22 mouse cellular contexts compared by ENCODE assay signal in the genomic region with DNA sequence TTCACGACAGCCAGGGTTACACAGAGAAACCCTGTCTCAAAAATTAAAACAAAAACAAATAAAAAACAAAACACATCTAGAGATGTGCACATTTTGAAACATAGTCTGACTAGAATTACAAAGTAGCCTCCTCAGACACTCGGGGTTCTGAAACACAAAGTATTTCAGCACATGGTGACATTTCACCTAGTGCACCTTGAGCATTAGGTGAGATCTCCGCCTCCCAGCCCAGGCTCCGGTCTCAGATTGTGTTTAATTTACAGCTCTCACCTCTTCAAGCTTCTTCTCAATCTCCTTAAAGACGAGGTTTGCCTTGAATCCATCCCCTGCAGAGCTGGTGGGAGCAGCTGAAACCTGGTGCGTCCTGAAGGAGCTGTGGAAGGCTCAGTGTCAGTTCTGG. TPM values are rescaled to one million over a fixed set of nuclear protein-coding genes. Genes with fewer than 3 reads are reported as not detected.
DNase-seq lines count a peak whose midpoint lies in the region; ATAC-seq and TF ChIP-seq lines count a peak whose summit lies in the region.
"Had no signal": no experiment of that assay in that cellular context is flagged by ENCODE, and none has a peak within 500 bp of the region (broad histone marks: within the 10 kb centered on the region; RNA-seq: fewer than 3 reads in every experiment).

No protein-coding gene starts in this region.

- no peak overlapping the region for H3K4me2 ChIP-seq in kidney, embryonic 15.5 days
- 0 out of 2 replicates have a peak overlapping the region, but pooled peaks have one; percentile 31 for H3K4me2 ChIP-seq in liver, postnatal 0 days (ENCODE audit: low read depth, low read length)
- H3K4me2 ChIP-seq: embryonic facial prominence, embryonic 15.5 days; heart, embryonic 12.5 days had no signal

- TF ChIP-seq POLR2A in kidney, adult 2 months (IDR thresholded peaks at IDR 0.05; ENCODE audit: low read depth, low read length) = no peak

- peak; percentile 62 for DNase-seq in kidney, adult 2 months
- no peak for DNase-seq in kidney, postnatal 4 days
- DNase-seq in kidney, postnatal 25 days = peak; percentile 34 to 62
- DNase-seq in kidney, postnatal 36 days = peak; percentile 48 to 64
- no peak for DNase-seq in liver, postnatal 0 days
- DNase-seq in lung, postnatal 25 days (ENCODE audit: low spot score) = no peak
- no peak for DNase-seq in layer of hippocampus, adult 9-11 months
- DNase-seq: adrenal gland, adult 2 months; adrenal gland, postnatal 25 days; cerebellum, adult 8-10 months; cerebellum, postnatal 14 days; embryo, embryonic 11 days; gastrocnemius, adult 2 months; gastrocnemius, postnatal 25 days had no signal

- H3K4me1 ChIP-seq in kidney, adult 2 months (ENCODE audit: control insufficient read depth, insufficient read depth, low read length) = peaks cover 29% of the 10 kb centered on the region; the same call in 1 of the 2 replicates
- H3K4me1 ChIP-seq in kidney, embryonic 15.5 days = no peaks in the 10 kb centered on the region
- H3K4me1 ChIP-seq in liver, postnatal 0 days (ENCODE audit: insufficient read depth) = peaks cover 11% of the 10 kb centered on the region
- H3K4me1 ChIP-seq: embryonic facial prominence, embryonic 15.5 days had no signal

- WGBS in kidney, adult 2 months = 56% methylated on average over 6 of the region's 6 CpGs
- 79% methylated on average over 6 of the region's 6 CpGs for WGBS in kidney, embryonic 15.5 days
- 69% methylated on average over 6 of the region's 6 CpGs for WGBS in liver, postnatal 0 days (ENCODE audit: insufficient replicate concordance)

- H3K27ac ChIP-seq in kidney, adult 2 months (ENCODE audit: insufficient read depth, low read depth, low read length) = peak overlapping the region; percentile 93
- H3K27ac ChIP-seq in kidney, embryonic 15.5 days = no peak overlapping the region
- H3K27ac ChIP-seq in liver, postnatal 0 days (ENCODE audit: low read depth) = peak overlapping the region; percentile 91
- H3K27ac ChIP-seq: embryonic facial prominence, embryonic 15.5 days; forebrain, embryonic 10.5 days; gastrocnemius, adult 2 months; hindbrain, embryonic 10.5 days had no signal

- no peaks in the 10 kb centered on the region for H3K9me3 ChIP-seq in kidney, embryonic 15.5 days (replicated peaks)
- H3K9me3 ChIP-seq in liver, postnatal 0 days (ENCODE audit: low read length) = no peaks in the 10 kb centered on the region
- H3K9me3 ChIP-seq: embryonic facial prominence, embryonic 15.5 days had no signal

- TF ChIP-seq EP300 in liver, postnatal 0 days (IDR thresholded peaks at IDR 0.05; ENCODE audit: low read depth) = no peak; the same call in 1 of the 2 replicates

- no peak overlapping the region for H3K4me3 ChIP-seq in kidney, adult 2 months (ENCODE audit: insufficient read depth, low read depth, low read length)
- H3K4me3 ChIP-seq in kidney, embryonic 15.5 days (replicated peaks) = no peak overlapping the region
- H3K4me3 ChIP-seq in liver, postnatal 0 days (ENCODE audit: low read depth, low read length) = no peak overlapping the region
- H3K4me3 ChIP-seq: embryonic facial prominence, embryonic 15.5 days; erythroblast, embryonic 14.5 days; forebrain, embryonic 10.5 days; gastrocnemius, adult 2 months; heart, embryonic 12.5 days; hindbrain, embryonic 10.5 days had no signal

- ATAC-seq in kidney, embryonic 15.5 days (replicated peaks; ENCODE audit: low FRiP score) = no peak
- 0 out of 2 replicates have a peak, but pooled peaks have one; percentile 12 for ATAC-seq in liver, postnatal 0 days
- ATAC-seq: activated CD4-positive, CD25-positive, alpha-beta regulatory T cell, adult 4 months; forebrain, embryonic 14.5 days had no signal

- peaks cover 22% of the 10 kb centered on the region for H3K36me3 ChIP-seq in kidney, adult 2 months (ENCODE audit: control insufficient read depth, insufficient read depth, low read length)
- H3K36me3 ChIP-seq in kidney, embryonic 15.5 days = peaks cover 75% of the 10 kb centered on the region
- peaks cover 45% of the 10 kb centered on the region for H3K36me3 ChIP-seq in liver, postnatal 0 days (replicated peaks; ENCODE audit: insufficient read depth, low read length)

- no peak overlapping the region for H3K9ac ChIP-seq in kidney, embryonic 15.5 days
- H3K9ac ChIP-seq in liver, postnatal 0 days (replicated peaks) = no peak overlapping the region
- H3K9ac ChIP-seq: embryonic facial prominence, embryonic 15.5 days; heart, embryonic 12.5 days had no signal

- H3K27me3 ChIP-seq in kidney, adult 2 months (replicated peaks; ENCODE audit: control insufficient read depth, insufficient read depth, low read length) = no peaks in the 10 kb centered on the region
- no peaks in the 10 kb centered on the region for H3K27me3 ChIP-seq in kidney, embryonic 15.5 days
- H3K27me3 ChIP-seq in liver, postnatal 0 days (ENCODE audit: insufficient read depth, low read length) = no peaks in the 10 kb centered on the region
- H3K27me3 ChIP-seq: embryonic facial prominence, embryonic 15.5 days; heart, embryonic 12.5 days had no signal

- TF ChIP-seq CTCF in kidney, adult 2 months (conservative IDR thresholded peaks at IDR 0.05; ENCODE audit: insufficient read depth, insufficient read length, low read depth, low read length) = no peak
- no peak for TF ChIP-seq CTCF in liver, postnatal 0 days (IDR thresholded peaks at IDR 0.05; ENCODE audit: low read depth)

RNA-seq across cellular contexts. Expression of a gene that starts 32.6 kb away (rescaled TPM):
- polyA plus RNA-seq in kidney, adult 2 months (2012; rRNA removed) = 29.8 and 30.4 TPM in 2 replicates
- polyA plus RNA-seq in kidney, embryonic 15.5 days (2015; fragmentation: Nextera tagmentation; extraction: Ambion mirVana) = 0.53 and 1.1 TPM in 2 replicates
- polyA plus RNA-seq in liver, postnatal 0 days (2015; fragmentation: Nextera tagmentation; extraction: Ambion mirVana) = 0.34 and 0.43 TPM in 2 replicates
- polyA plus RNA-seq: activated CD4-positive, CD25-positive, alpha-beta regulatory T cell, adult 4 months had no signal

Comparison
In these comparisons a context has a peak if more than half of its experiments do, and no peak if none do; other contexts are left out.
1. DNase-seq: peak in kidney, adult 2 months (single experiment), kidney, postnatal 25 days (2 of 2) and kidney, postnatal 36 days (2 of 2); none in kidney, postnatal 4 days (0 of 2), liver, postnatal 0 days (single experiment), lung, postnatal 25 days (single experiment) and layer of hippocampus, adult 9-11 months (single experiment).
2. RNA of a gene that starts 32.6 kb away (polyA plus RNA-seq): 29.8 to 30.4 TPM in kidney, adult 2 months; 0.53 to 1.1 TPM in kidney, embryonic 15.5 days and 0.34 to 0.43 TPM in liver, postnatal 0 days; every median in the first group is over 10 times any median in the second.